Mouse (Mus musculus) cerebellum, adult 2 months (tissue): ENCODE measurements at regions not wholly inside any gene's neighbourhood (a gene's known extent, or its start where the extent isn't known, plus 50 kb on each side); places are given as distances from the start of the nearest gene placed in this dataset.

Experiments used
- CTCF ChIP-seq: fragments of 200-500 bp; IDR thresholded peaks from 2 replicates; pipeline ENCODE4 v1.5.1; 2011; ENCODE audit warnings: low read depth, mild to moderate bottlenecking, control low read depth, low read length, moderate library complexity, borderline replicate concordance; ENCODE audit not compliant: insufficient read depth
- POLR2A ChIP-seq: fragments of 200-500 bp; IDR thresholded peaks from 2 replicates; pipeline ENCODE4 v1.6.1; 2011; ENCODE audit warnings: low read length, control low read depth, borderline replicate concordance; ENCODE audit not compliant: insufficient read depth

DNA sequence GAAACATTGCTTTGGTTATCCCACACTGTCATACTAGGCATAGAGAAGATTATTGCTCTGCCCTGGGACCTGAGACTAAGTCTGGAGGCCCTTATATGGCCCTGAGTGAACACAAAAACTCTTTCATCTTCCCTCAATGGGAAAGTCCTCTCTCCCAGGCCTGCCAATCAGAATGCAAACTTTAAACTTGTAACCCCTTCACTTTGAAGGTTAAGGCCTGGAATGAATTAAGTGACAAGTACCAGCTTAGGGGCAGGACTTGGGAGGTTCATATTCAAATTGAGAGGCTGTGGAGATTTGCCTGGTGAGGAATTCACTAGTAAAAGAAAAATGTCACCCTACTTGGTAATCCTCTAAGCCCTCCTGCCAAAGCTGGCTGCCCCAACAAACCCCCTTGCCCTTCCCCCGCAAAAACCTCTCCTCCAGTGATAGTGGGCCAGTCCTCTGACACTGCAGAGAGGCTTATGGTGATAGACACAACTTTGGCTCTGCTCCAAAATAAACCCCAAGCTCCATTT lies 120.4 kb upstream of the Thpo start:
- TF ChIP-seq POLR2A (no peak), CTCF (no peak)
